Mouse (Mus musculus) forebrain, embryonic 12.5 days (tissue): ENCODE measurements around the gene Prepl. TPM values are rescaled to one million over a fixed set of nuclear protein-coding genes. Genes with fewer than 3 reads are reported as not detected.

Experiments
- ATAC-seq: fragments of 200-750 bp; cut with Nextera tagmentation; 2 replicates; pipeline ENCODE4 v1.8.0; 2017; ENCODE audit warnings: moderate TSS enrichment; ENCODE audit not compliant: low FRiP score
- H3K27ac ChIP-seq: fragments of 300-500 bp; sonication (generic); 2 replicates; pipeline ENCODE4 v1.5.1; 2016; ENCODE audit warnings: mild to moderate bottlenecking
- H3K27me3 ChIP-seq: fragments of 300-500 bp; sonication (generic); 2 replicates; pipeline ENCODE4 v1.6.1; 2016; ENCODE audit warnings: mild to moderate bottlenecking
- H3K36me3 ChIP-seq: fragments of 300-500 bp; sonication (generic); replicated peaks from 2 replicates; pipeline ENCODE4 v1.6.1; 2016; ENCODE audit warnings: mild to moderate bottlenecking
- H3K4me1 ChIP-seq: fragments of 300-500 bp; sonication (generic); 2 replicates; pipeline ENCODE4 v1.6.1; 2016
- H3K4me2 ChIP-seq: fragments of 300-500 bp; sonication (generic); 2 replicates; pipeline ENCODE4 v1.6.1; 2016; ENCODE audit warnings: mild to moderate bottlenecking, moderate library complexity
- H3K4me3 ChIP-seq: fragments of 300-500 bp; sonication (generic); replicated peaks from 2 replicates; pipeline ENCODE4 v1.5.1; 2016; ENCODE audit warnings: mild to moderate bottlenecking
- H3K9ac ChIP-seq: fragments of 300-500 bp; sonication (generic); 2 replicates; pipeline ENCODE4 v1.6.1; 2016; ENCODE audit warnings: mild to moderate bottlenecking
- H3K9me3 ChIP-seq: fragments of 300-500 bp; sonication (generic); 2 replicates; pipeline ENCODE4 v1.6.1; 2016
- WGBS: fragments of 180-500 bp; shearing (Covaris S2); methylation state at CpG from one replicate; pipeline ENCODE4 v1.1.7; 2016; 5-methylcytosine and 5-hydroxymethylcytosine counted together
- polyA plus RNA-seq: library from polyadenylated mRNA; unstranded; fragments of >200 nt; fragmentation: Nextera tagmentation; extraction: Ambion mirVana; gene quantifications from 2 replicates; pipeline ENCODE4 v1.2.1, GENCODE M21; 2016

Gene Prepl
- polyA plus RNA-seq, 1 experiment from 2014 or later: 47.2 TPM

DNA sequence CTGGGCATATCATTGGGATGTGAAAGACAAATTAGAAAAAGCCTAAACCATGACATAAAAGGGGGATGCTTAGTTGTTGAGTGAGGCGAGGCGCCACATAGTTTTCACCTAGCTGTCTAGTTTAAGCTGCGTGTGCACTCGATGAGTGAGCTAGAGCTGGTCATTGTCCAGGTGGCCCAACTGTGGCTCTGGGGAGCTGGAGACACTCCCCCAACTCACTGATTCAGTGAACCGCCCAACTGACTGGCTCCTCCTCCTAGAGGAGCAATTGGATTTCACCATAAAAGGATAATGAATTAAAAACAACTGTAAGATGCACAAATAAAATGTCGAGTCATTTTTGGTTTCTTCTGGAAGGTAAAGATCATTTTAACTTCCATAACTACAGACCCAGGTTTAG, 1.0 kb downstream of the Prepl start:
- ATAC-seq: no peak
- peaks cover 27% of the 10 kb centered on the region for H3K4me1 ChIP-seq
- no peaks in the 10 kb centered on the region for H3K9me3 ChIP-seq
- WGBS: 46% methylated on average over 6 of the region's 6 CpGs
- no peak overlapping the region for H3K27ac ChIP-seq
- H3K4me2 ChIP-seq: peak overlapping the region; percentile 80
- 0 out of 2 replicates have a peak overlapping the region, but pooled peaks have one; percentile 77 for H3K9ac ChIP-seq
- H3K36me3 ChIP-seq: no peaks in the 10 kb centered on the region
- no peaks in the 10 kb centered on the region for H3K27me3 ChIP-seq
- H3K4me3 ChIP-seq: peak overlapping the region; percentile 91

DNA sequence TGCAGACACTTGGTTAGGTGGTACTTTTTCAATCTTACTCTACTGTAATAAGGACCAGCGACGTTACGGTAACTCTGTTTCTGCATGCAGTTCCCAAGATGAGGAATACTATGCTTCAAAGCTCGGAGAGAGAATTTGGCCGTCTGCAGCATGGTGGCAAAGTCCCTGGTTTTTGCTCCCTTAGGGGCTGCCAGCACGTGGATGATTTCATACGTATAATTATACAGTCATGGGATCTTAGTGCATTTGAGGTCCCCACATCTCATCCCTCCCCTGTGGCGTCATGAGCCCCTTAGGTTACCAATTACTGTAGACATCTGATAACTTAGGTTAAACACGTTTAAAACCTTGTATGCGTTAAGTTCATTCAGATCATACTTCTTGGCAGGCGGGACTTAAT, 1.6 kb downstream of the Prepl start:
- H3K4me2 ChIP-seq: no peak overlapping the region
- no peaks in the 10 kb centered on the region for H3K27me3 ChIP-seq
- 89% methylated on average over 11 of the region's 11 CpGs for WGBS
- H3K9me3 ChIP-seq: no peaks in the 10 kb centered on the region
- H3K27ac ChIP-seq: no peak overlapping the region
- H3K36me3 ChIP-seq: no peaks in the 10 kb centered on the region
- H3K9ac ChIP-seq: no peak overlapping the region
- H3K4me3 ChIP-seq: no peak overlapping the region
- no peak for ATAC-seq
- H3K4me1 ChIP-seq: peaks cover 27% of the 10 kb centered on the region

DNA sequence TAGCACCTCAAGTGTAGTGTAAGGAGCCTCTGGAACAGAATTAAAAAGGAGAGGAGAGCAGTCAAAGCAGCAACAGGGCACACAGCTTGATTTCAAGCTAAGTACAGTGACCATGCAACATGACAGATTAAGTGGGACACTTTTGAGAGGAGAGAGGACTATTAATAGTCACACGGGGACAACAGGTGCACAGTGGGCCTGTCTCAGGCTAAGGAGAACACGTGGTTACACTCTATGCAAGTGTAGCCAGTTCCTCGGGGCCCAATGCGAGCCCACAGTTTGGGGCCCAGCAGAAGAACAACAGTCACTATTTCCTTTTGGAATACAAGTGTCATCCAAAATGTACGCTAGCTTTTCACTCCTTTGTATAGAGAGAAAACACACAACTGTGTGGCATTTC, 2.5 kb downstream of the Prepl start:
- Histone ChIP-seq H3K36me3 (no peaks in the 10 kb centered on the region), H3K27ac (no peak overlapping the region), H3K9ac (no peak overlapping the region), H3K27me3 (no peaks in the 10 kb centered on the region), H3K4me3 (no peak overlapping the region), H3K9me3 (no peaks in the 10 kb centered on the region), H3K4me1 (peaks cover 27% of the 10 kb centered on the region), H3K4me2 (no peak overlapping the region)
- WGBS: 91% methylated on average over 5 of the region's 5 CpGs
- ATAC-seq: no peak

DNA sequence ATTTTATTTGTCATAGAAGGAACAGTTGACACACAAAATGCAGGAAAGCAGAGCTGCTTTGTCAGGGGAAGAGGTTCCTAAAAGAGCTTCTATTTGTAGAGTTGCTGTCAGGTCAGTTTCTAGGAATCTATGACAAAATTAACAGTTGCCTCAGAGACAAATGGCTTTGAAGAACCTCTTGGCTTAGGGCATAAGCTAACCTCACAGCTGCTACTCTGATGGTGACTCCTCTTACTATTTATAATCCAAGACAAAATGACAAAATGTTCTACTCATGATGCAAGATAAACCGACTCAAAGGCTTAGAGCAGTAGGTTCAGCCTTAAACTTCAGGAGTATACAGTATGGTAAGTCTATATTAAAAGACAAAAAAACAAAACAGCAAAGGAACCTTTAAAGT, 3.5 kb downstream of the Prepl start:
- Histone ChIP-seq H3K4me2 (no peak overlapping the region), H3K27ac (no peak overlapping the region), H3K4me1 (peaks cover 24% of the 10 kb centered on the region), H3K36me3 (no peaks in the 10 kb centered on the region), H3K27me3 (no peaks in the 10 kb centered on the region), H3K9ac (no peak overlapping the region), H3K9me3 (no peaks in the 10 kb centered on the region), H3K4me3 (no peak overlapping the region)
- no peak for ATAC-seq
- 83% methylated on average over 1 of the region's 1 CpGs for WGBS

GRCm38 (mm10) chr17:85085335-85085734, 4.7 kb downstream of the Prepl start:
- H3K36me3 ChIP-seq: peaks cover 6% of the 10 kb centered on the region
- no peak overlapping the region for H3K4me2 ChIP-seq
- peaks cover 18% of the 10 kb centered on the region for H3K4me1 ChIP-seq
- no peak for ATAC-seq
- H3K9ac ChIP-seq: no peak overlapping the region
- 100% methylated on average over 2 of the region's 2 CpGs for WGBS
- H3K27me3 ChIP-seq: no peaks in the 10 kb centered on the region
- no peaks in the 10 kb centered on the region for H3K9me3 ChIP-seq
- H3K27ac ChIP-seq: no peak overlapping the region
- no peak overlapping the region for H3K4me3 ChIP-seq

DNA sequence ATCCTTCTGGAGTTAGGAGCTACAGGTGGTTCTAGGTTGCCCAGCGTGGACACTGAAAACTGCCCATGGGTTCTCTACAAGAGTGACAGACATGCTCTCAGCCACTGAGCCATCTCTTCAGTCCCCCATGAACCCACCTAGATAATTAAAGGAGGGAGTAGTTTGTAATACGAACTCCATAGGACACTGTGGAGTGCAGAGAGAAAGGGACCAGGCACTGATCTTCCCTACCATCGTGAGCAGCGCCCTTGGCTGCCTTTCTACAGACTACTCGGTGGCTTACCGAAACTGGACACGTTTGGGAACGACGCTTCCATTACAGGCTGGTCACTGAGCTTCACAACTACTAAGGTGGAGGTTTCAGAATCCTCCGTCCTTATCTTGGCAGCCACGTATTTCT, 9.3 kb downstream of the Prepl start:
- Histone ChIP-seq H3K9ac (no peak overlapping the region), H3K27me3 (no peaks in the 10 kb centered on the region), H3K27ac (no peak overlapping the region), H3K4me1 (no peaks in the 10 kb centered on the region), H3K9me3 (no peaks in the 10 kb centered on the region), H3K4me3 (no peak overlapping the region), H3K4me2 (no peak overlapping the region), H3K36me3 (peaks cover 41% of the 10 kb centered on the region)
- ATAC-seq: no peak
- 94% methylated on average over 11 of the region's 11 CpGs for WGBS

DNA sequence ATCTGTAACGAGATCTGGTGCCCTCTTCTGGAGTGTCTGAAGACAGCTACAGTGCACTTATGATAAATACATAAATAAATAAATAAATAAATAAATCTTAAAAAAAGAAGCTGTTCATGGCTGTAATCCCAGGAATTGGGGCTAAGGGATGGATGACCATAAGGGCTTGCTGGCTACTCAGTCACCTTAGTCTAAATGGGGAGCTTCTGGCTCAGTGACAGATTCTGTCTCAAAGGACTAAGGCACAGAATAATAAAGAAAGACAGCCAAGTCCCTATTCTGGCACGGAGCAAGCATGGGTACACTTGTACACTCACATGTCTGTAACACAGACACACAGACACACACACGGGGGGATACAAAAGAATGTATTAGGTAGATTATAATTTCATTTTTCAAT, 10.8 kb downstream of the Prepl start:
- Histone ChIP-seq H3K4me1 (no peaks in the 10 kb centered on the region), H3K27me3 (no peaks in the 10 kb centered on the region), H3K9ac (no peak overlapping the region), H3K9me3 (no peaks in the 10 kb centered on the region), H3K27ac (no peak overlapping the region), H3K4me3 (no peak overlapping the region), H3K4me2 (no peak overlapping the region), H3K36me3 (peaks cover 49% of the 10 kb centered on the region)
- WGBS: 93% methylated on average over 3 of the region's 3 CpGs
- ATAC-seq: no peak

DNA sequence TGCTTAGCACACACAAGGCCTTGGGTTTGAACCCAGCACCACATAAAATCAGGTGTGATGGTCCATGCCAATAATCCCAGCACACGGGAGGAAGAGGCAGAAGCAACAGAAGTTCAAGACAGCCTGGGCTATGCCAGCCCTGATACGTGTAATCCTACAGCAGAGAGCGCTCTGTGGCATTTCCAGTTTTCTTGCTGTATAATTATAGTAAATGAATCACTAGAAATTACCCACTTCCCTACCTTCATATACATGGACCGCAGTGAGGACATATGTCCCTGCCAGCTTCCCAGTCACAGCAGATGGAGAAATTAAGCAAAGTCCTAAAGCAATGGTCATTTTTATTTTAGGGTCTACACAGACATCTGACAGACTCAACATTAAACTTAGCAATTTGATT, 16.0 kb downstream of the Prepl start:
- no peaks in the 10 kb centered on the region for H3K9me3 ChIP-seq
- no peaks in the 10 kb centered on the region for H3K27me3 ChIP-seq
- H3K4me1 ChIP-seq: peaks cover 16% of the 10 kb centered on the region
- ATAC-seq: no peak
- no peak overlapping the region for H3K27ac ChIP-seq
- H3K9ac ChIP-seq: no peak overlapping the region
- peaks cover 62% of the 10 kb centered on the region for H3K36me3 ChIP-seq
- WGBS: 98% methylated on average over 4 of the region's 4 CpGs
- no peak overlapping the region for H3K4me3 ChIP-seq
- H3K4me2 ChIP-seq: no peak overlapping the region

DNA sequence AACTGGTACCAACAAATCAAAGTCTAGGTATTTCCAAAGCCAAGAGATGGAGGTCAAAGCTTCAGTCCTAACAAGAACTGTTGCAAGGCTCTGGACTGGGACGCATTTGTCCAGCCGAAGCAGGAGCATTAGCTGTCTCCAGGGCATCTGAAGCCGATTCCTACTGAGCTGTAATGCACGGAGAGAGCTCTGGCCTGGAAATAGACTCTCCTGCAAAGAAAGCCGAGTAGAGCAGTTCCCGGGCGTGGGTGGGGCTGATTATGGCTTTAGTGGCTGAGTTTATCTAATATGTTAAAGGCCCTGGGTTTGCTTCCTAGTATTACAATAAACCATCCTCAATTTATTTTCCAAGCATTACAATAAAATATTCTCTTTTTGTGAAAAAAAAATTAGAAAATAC, 16.8 kb downstream of the Prepl start:
- H3K4me3 ChIP-seq: no peak overlapping the region
- peak overlapping the region; percentile 59; the same call in 1 of the 2 replicates for H3K27ac ChIP-seq
- peak overlapping the region; percentile 29 for H3K4me2 ChIP-seq
- ATAC-seq: no peak
- peaks cover 62% of the 10 kb centered on the region for H3K36me3 ChIP-seq
- H3K9ac ChIP-seq: no peak overlapping the region
- peaks cover 16% of the 10 kb centered on the region for H3K4me1 ChIP-seq
- WGBS: 34% methylated on average over 7 of the region's 7 CpGs
- H3K9me3 ChIP-seq: no peaks in the 10 kb centered on the region
- H3K27me3 ChIP-seq: no peaks in the 10 kb centered on the region

DNA sequence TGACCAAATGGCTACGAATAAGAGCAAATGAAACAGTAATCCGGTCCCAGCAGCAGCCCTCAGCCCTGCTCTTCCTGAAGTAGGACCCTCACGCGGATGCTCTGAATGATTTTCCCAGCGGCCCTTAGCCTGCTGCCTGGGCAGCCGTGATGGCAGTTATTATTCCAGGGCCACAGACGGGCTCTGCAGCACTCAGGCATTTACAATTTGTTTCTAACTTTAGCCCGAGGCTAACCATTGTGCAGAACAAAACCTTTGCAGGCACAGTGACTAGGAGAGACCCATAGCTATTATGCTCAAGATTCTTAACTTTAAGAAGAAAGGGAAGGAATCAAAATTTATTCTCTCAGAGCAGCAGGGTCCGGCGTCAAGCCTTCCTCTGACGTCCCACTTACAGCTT, 17.7 kb downstream of the Prepl start:
- WGBS: 13% methylated on average over 11 of the region's 11 CpGs
- Histone ChIP-seq H3K9ac (0 out of 2 replicates have a peak overlapping the region, but pooled peaks have one; percentile 17), H3K36me3 (peaks cover 59% of the 10 kb centered on the region), H3K9me3 (no peaks in the 10 kb centered on the region), H3K4me1 (peaks cover 16% of the 10 kb centered on the region), H3K4me3 (no peak overlapping the region), H3K4me2 (peak overlapping the region; percentile 29), H3K27ac (peak overlapping the region; percentile 59), H3K27me3 (no peaks in the 10 kb centered on the region)
- peak; percentile 57; the same call in 1 of the 2 replicates for ATAC-seq

GRCm38 (mm10) chr17:85071088-85071775, 18.8 kb downstream of the Prepl start:
- Histone ChIP-seq H3K36me3 (peaks cover 58% of the 10 kb centered on the region), H3K4me1 (peaks cover 16% of the 10 kb centered on the region), H3K27ac (no peak overlapping the region), H3K27me3 (no peaks in the 10 kb centered on the region), H3K9ac (no peak overlapping the region), H3K4me3 (no peak overlapping the region), H3K9me3 (no peaks in the 10 kb centered on the region), H3K4me2 (no peak overlapping the region)
- ATAC-seq: no peak
- 90% methylated on average over 8 of the region's 8 CpGs for WGBS

DNA sequence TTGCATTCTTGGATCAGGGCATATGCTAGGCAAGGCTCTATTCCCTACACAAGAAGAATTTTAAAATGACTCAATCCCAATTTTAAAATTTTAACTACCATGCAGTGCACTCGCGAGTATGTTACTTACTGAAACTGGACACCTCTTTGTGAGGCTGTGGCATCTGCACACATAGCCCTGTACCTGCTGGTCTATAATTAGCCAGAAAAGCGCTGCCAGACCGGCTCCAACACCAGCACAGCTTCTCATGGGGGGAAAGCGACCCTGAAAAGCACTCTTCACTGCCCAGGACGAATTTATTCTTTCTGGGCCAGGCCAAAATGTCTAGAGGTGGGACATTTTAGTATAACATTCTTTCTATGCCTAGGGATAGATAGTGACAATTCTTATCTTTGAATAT, 19.4 kb downstream of the Prepl start:
- WGBS: 86% methylated on average over 6 of the region's 6 CpGs

GRCm38 (mm10) chr17:85067331-85067730, 22.7 kb downstream of the Prepl start:
- H3K4me3 ChIP-seq: no peak overlapping the region
- no peaks in the 10 kb centered on the region for H3K9me3 ChIP-seq
- no peaks in the 10 kb centered on the region for H3K27me3 ChIP-seq
- H3K4me1 ChIP-seq: peaks cover 6% of the 10 kb centered on the region
- no peak overlapping the region for H3K27ac ChIP-seq
- no peak for ATAC-seq
- peaks cover 83% of the 10 kb centered on the region for H3K36me3 ChIP-seq
- no peak overlapping the region for H3K4me2 ChIP-seq
- H3K9ac ChIP-seq: no peak overlapping the region
- 96% methylated on average over 7 of the region's 7 CpGs for WGBS

More for the DNA sequence above, 19.4 kb downstream of the Prepl start:
- H3K27ac ChIP-seq: no peak overlapping the region
- peaks cover 16% of the 10 kb centered on the region for H3K4me1 ChIP-seq
- no peaks in the 10 kb centered on the region for H3K9me3 ChIP-seq
- H3K4me3 ChIP-seq: no peak overlapping the region
- H3K4me2 ChIP-seq: no peak overlapping the region
- H3K27me3 ChIP-seq: no peaks in the 10 kb centered on the region
- no peak for ATAC-seq
- no peak overlapping the region for H3K9ac ChIP-seq
- peaks cover 58% of the 10 kb centered on the region for H3K36me3 ChIP-seq
